Mouse (Mus musculus): ENCODE data around the gene Hcrtr2.

DNA sequence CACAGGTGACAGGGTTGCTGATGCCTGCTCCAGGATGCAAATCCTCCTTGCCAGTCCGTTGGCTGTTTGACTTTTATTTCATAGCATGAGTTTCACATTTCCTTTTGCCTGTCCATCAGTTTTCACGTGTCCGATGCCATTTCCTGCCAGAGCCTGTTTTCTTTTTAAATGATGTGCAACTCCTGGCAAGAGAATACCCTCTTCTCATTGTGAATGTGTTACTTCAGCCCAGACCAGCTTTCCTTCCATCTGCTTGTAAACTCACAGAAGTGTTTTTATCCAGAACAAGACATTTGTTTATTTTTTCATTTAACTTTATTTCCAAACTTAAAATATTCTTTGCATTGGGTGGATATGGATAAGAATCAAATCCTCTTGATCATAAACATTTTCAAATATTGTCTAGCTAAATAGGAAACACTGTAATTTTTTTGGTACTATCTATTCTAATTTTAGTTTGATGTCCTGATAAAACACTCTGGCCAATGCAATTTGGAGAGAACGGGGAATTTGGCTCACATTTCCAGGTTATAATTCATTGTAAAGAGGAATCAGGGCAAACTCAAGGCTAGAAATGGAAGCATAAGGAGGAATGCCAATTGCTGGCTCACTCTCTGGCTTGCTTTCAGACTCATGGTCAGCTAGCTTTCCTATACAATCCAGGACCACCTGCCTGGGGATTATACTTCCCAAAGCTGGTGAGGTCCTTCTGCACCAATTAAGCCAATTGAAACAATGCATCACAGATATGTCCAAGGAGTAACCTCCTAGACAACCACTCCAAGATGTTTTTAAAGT is 106.3 kb downstream of the Hcrtr2 start:
- TF ChIP-seq CTCF (IDR thresholded peaks at IDR 0.05) = no peak
- no peak for TF ChIP-seq EP300 (IDR thresholded peaks at IDR 0.05)

All from lung, postnatal 0 days (tissue).